Mouse (Mus musculus): ENCODE data around the gene Rps3.
"Not testable (repeated sequence)": the region's sequence is repeated elsewhere in the genome, so short reads cannot be mapped to it uniquely, and the experiment has no call there.

Rps3 gene

DNA sequence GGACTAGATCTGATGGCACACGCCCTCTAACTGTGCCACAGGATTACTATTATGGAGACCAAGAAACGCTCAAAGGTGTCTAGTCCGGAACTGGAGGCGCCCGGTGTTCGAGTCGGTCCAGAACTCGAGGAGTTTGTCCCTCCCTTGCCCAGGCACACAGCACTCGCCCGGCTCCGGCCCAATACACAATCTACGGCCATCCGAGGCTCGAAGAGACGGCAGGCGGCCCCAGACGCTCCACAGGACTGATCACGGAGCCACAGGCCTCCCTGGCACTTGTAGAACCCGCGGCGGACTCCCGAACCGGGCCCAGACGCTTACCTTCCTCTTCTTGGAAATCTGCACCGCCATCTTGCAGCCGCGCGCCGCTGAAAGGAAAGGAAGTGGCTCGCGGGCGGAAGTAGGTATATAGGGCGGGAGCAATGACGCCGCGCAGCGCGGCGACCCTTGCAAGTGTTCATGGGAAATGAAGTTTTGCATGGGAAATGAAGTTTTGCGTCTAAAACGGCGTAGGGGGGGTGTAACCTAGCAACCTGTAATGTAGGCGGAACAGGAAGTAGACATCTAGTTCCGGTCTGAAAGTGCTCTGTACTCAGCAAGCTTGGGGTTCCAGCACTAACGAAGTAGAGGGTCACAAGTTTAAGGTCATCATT is at the start of gene Rps3:
Rps3 (minus strand) TSS at position 468 of the 653 bp plus-strand sequence.
- peak; percentile 73 for DNase-seq (ENCODE audit: low spot score)

- DNase-seq (ENCODE audit: low spot score) = no peak
These were observed 49.0 kb upstream of the Rps3 start for GRCm38 (mm10) chr7:99532526-99532925.

DNA sequence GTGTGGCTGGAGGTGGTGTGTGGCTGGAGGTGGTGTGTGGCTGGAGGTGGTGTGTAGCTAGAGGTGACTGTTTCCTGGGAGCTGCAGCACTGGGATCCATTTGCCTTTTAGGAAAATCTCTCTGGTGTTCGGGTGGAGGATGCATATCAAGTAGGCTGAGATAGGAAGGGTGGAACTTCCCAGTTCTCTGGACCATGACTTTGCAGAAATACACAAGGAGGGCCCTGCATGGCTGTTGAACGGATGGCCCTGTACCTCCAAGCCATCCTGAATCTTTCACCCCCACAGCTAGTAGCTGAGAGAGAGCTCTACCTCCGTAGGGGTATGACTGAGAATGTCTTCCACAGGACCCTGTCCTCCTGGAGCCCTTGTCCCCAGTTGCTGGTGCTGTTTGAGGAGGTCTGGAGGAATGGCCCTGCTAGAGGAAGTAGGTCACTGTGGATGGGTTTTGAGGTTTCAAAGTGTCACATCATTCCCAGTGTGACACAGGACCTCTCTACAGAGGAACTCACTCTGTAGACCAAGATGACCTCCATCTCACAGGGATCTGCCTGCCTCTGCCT is 48.0 kb upstream of the Rps3 start:
- no peak for DNase-seq (ENCODE audit: low spot score)

DNA sequence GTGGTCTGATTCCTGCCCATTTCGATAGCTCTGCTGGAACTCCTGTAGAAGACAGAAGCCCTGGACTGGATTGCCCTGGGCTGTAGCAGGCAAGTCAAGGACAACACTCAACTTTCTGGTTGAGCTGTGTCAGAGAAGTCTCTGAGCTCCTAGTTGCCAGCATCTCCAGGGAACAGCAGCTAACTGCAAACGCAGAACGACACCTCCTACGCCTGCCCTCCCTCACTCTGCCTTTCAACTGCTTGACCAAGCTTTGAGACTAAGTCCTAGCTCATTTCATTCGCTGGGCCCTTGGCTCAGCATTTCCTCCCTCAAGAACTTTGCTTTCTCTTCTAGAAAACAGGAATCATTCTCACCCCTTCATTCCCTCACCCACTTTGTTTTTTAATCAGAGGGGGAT is 45.9 kb upstream of the Rps3 start:
- no peak for DNase-seq (ENCODE audit: low spot score)

DNA sequence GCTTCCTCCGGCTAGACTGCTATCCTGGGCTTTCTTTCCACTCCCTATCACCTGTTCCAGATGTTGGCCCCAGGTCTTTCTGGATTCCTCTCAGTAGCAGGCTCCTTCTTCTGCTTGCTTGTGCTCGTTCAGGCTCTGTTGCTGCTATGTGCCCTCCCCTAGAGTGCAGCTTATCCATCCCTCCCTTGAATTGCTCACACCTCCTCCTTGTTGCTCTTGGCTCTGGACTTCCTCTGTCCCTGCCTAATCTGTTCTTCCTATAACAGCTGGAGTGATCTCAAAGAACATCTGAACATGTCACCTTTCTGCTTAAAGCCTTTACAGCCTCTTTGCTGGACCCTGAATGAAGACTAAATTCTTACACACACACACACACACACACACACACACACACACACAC is 45.0 kb upstream of the Rps3 start:
- DNase-seq (ENCODE audit: low spot score) = no peak

- no peak for DNase-seq (ENCODE audit: low spot score)
These were observed 40.3 kb upstream of the Rps3 start for GRCm38 (mm10) chr7:99523837-99524236.

DNA sequence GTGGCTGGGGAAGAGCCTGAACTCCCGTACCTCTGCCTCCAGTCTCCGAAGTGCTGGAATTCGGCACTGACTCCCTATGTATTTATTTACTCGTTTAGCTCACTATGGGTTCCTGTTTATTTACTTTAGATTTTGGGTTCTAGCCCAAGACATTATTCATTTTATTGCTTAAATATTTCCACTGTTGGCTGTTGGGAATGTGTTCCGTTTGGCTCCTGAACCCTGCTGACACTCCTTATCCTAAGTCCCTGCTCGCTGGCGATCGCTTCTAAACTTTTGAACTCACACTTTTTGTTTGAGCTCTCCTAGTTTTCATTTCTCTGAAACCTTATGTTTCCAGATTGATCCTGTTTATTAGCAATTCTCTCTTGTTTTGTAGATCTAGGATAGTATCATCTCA is 39.6 kb upstream of the Rps3 start:
- DNase-seq (ENCODE audit: low spot score) = no peak

GRCm38 (mm10) chr7:99518954-99519644 is 35.6 kb upstream of the Rps3 start:
- DNase-seq (ENCODE audit: low spot score) = no peak

GRCm38 (mm10) chr7:99516814-99517157 is 33.2 kb upstream of the Rps3 start:
- no peak for DNase-seq (ENCODE audit: low spot score)

DNA sequence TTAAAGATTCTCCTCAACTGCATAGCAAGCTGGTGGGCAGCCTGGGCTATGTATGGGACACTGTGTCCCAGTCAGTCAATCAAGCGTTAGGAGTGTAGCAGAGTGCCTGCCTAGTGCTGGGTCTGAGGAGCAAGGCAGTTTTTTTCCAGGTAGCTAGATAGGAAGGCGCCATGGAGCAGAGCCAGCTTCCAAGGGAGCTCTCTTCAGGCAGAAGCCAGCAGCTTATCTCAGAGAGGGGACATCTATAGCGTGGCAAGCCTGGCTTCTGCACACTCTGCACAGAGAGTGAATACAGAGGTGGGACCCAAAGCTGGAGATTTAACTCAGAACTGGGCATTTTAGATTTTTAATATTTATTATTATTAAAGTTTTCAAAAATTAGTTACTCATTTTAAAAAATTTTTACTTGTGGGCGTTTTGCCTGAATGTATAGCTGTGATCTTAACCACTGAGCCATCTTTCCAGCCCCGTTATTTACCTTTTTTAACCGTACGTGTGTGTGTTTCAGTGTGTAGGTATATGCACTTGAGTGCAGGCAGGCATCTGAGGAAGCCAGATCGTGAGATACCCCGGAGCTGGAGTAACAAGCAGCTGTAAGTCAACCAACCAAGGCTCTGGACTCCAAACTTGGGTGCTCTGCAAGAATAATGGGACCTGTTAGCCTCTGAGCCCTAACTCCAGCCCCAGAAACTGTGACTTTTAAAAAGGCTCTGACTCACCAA is 32.7 kb upstream of the Rps3 start:
- DNase-seq (ENCODE audit: low spot score) = no peak

- no peak for DNase-seq (ENCODE audit: low spot score)
These were observed 26.6 kb upstream of the Rps3 start for GRCm38 (mm10) chr7:99510087-99510501.

- not testable (repeated sequence) for DNase-seq (ENCODE audit: low spot score)
These were observed 24.6 kb upstream of the Rps3 start for GRCm38 (mm10) chr7:99508187-99508586.

DNA sequence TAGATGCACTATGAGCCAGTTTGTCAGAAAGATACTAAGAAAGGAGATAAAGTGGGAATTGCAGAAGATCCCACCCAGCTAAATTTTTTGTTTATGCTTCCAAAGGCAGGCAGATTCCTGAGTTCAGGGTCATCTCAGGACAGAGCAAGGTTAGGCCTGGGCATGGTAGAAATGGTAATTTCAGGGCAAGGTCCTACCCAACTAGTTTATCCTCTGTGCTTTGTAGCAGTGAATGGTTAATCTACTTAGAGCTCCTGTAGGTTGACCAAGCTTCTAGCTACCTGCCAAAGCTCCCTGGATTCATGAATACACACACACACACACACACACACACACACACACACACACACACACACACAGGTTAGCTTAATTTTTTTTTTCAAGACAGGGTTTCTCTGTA is 21.0 kb upstream of the Rps3 start:
- no peak for DNase-seq (ENCODE audit: low spot score)

GRCm38 (mm10) chr7:99501148-99501547 is 17.6 kb upstream of the Rps3 start:
- no peak for DNase-seq (ENCODE audit: low spot score)

GRCm38 (mm10) chr7:99500655-99501054 is 17.1 kb upstream of the Rps3 start:
- no peak for DNase-seq (ENCODE audit: low spot score)

GRCm38 (mm10) chr7:99500201-99500600 is 16.7 kb upstream of the Rps3 start:
- peak; percentile 41 for DNase-seq (ENCODE audit: low spot score)

GRCm38 (mm10) chr7:99499128-99499527 is 15.6 kb upstream of the Rps3 start:
- DNase-seq (ENCODE audit: low spot score) = no peak

DNA sequence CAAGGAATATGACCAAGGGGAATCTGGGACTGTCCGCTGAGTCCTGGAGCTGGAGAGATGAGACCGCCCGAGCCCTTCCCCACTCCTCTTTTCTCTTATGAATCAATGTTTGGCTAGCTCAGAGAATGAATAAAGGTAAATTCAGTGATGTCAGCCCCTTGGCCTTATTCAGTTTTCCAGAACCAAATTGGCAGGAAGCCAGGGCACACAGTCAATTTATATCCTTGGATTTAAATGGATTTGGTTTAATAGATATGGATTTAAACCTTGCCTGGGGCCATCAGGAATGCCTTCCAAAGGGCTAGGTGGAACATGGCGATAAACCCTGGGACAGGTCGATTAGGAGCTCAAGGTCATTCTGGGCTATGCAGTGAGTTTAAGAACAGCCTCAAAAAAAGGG is 6.2 kb upstream of the Rps3 start:
- no peak for DNase-seq (ENCODE audit: low spot score)

- no peak for DNase-seq (ENCODE audit: low spot score)
These were observed 1.1 kb upstream of the Rps3 start for GRCm38 (mm10) chr7:99484679-99485078.

- no peak for DNase-seq (ENCODE audit: low spot score)
These were observed 384 bp upstream of the Rps3 start for GRCm38 (mm10) chr7:99483924-99484319.

GRCm38 (mm10) chr7:99482637-99483036 is 901 bp downstream of the Rps3 start:
- DNase-seq (ENCODE audit: low spot score) = no peak

DNA sequence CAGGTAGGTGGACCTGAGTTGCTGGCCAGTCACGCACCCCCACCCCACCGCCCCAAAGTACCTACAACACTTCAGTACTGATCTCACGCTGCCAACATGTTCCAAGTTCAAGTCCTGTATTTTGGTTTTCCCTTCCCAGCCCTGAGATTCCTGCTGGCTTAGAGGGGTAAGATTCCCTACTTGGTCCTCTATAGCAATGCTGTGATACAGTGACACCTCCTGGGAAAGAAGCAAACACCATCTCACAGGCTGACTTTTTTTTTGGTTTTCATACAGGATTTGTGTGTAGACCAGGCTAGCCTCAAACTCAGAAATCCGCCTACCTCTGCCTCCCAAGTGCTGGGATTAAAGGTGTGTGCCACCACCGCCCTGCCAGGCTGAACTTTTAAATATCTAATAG is 6.3 kb downstream of the Rps3 start:
- no peak for DNase-seq (ENCODE audit: low spot score)

DNA sequence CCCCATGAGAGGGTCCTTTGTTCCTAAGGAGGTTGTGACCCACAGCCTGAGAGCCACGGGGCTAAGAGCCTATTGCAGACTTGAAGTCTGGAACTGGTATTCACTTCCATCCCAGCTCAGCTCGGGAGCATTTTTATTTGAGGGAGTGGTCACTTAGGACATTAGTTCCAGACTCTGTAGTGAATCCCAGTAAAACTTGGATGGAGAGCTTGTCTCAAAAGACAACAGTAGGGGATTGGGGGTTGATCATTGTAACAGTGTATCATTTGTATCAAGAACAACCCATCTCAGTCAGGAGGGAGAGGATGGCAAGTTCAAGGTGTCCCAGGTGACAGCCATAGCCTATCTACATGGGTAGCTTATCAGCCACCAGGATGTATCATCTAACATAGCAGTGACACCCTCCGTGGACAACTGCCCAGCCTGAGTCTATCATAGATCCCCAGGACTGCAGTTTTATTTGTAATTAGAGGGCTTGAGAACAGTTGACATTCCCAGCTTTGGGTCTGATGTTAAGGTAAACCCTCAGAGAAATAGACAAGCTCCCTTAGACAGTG is 6.9 kb downstream of the Rps3 start:
- DNase-seq (ENCODE audit: low spot score) = no peak
